Mouse (Mus musculus) liver, embryonic 14.5 days (tissue): ENCODE results near the gene Nipa2. TPM values are rescaled to one million over a fixed set of nuclear protein-coding genes. Genes with fewer than 3 reads are reported as not detected.

Experiments used
- ATAC-seq: fragments of 200-750 bp; cut with Nextera tagmentation; 2 replicates; pipeline ENCODE4 v1.8.0; 2017; ENCODE audit warnings: moderate number of reproducible peaks, mild to moderate bottlenecking, moderate library complexity; ENCODE audit not compliant: insufficient read depth
- DNase-seq, 3 experiments: peaks; one replicate each; pipeline ENCODE4 v3.0.0-alpha.2; 2012 to 2013; ENCODE audit warnings: low read depth in 3 of 3, low spot score in 3 of 3
- H3K27ac ChIP-seq: fragments of 300-500 bp; sonication (generic); 2 replicates; pipeline ENCODE4 v1.5.1; 2014; ENCODE audit warnings: moderate library complexity, mild to moderate bottlenecking, control low read depth, inconsistent platforms
- H3K27me3 ChIP-seq: fragments of 300-500 bp; sonication (generic); 2 replicates; pipeline ENCODE4 v1.6.1; 2014; ENCODE audit warnings: mild to moderate bottlenecking, low read length, moderate library complexity; ENCODE audit not compliant: control insufficient read depth, insufficient read depth
- H3K36me3 ChIP-seq: fragments of 300-500 bp; sonication (generic); replicated peaks from 2 replicates; pipeline ENCODE4 v1.6.1; 2014; ENCODE audit warnings: low read depth; ENCODE audit not compliant: control insufficient read depth, insufficient read depth
- H3K4me1 ChIP-seq, 2 experiments: fragments of 200-500 bp in 1 of 2; fragments of 300-500 bp in 1 of 2; sonication (generic) in 1 of 2; replicated peaks; 2 replicates each; pipeline ENCODE4 v1.6.1; 2012 to 2014; ENCODE audit warnings: antibody characterized with exemption in 1 of 2, inconsistent platforms in 1 of 2, low read length in 1 of 2; ENCODE audit not compliant: control insufficient read depth in 2 of 2, insufficient read depth in 2 of 2
- H3K4me2 ChIP-seq: fragments of 300-500 bp; sonication (generic); 2 replicates; pipeline ENCODE4 v1.6.1; 2014; ENCODE audit warnings: low read depth, mild to moderate bottlenecking, control low read depth, moderate library complexity
- H3K4me3 ChIP-seq, 2 experiments: fragments of 200-500 bp in 1 of 2; fragments of 300-500 bp in 1 of 2; sonication (generic) in 1 of 2; 2 replicates each; pipeline ENCODE4 v1.5.1; 2012 to 2014; ENCODE audit warnings: low read depth in 2 of 2, low read length in 2 of 2, mild to moderate bottlenecking in 2 of 2, control low read depth in 1 of 2, inconsistent platforms in 1 of 2, moderate library complexity in 1 of 2; ENCODE audit not compliant: insufficient read depth in 1 of 2
- H3K9ac ChIP-seq: fragments of 300-500 bp; sonication (generic); replicated peaks from 2 replicates; pipeline ENCODE4 v1.6.1; 2014; ENCODE audit warnings: mild to moderate bottlenecking, control low read depth, moderate library complexity
- H3K9me3 ChIP-seq: fragments of 300-500 bp; sonication (generic); 2 replicates; pipeline ENCODE4 v1.6.1; 2016; ENCODE audit warnings: low read length, mixed read lengths; ENCODE audit not compliant: control insufficient read depth
- CTCF ChIP-seq: IDR thresholded peaks from 2 replicates; pipeline ENCODE4 v1.5.1; 2016; ENCODE audit warnings: antibody characterized with exemption, low read depth, control low read depth
- EP300 ChIP-seq: IDR thresholded peaks from 2 replicates; pipeline ENCODE4 v1.6.1; 2016; ENCODE audit warnings: antibody characterized with exemption, low read depth
- WGBS: fragments of 180-500 bp; shearing (Covaris S2); extraction: QIAGEN DNeasy Blood & Tissue Kit; methylation state at CpG from one replicate; pipeline ENCODE4 v1.1.7; 2014; ENCODE audit not compliant: insufficient replicate concordance; 5-methylcytosine and 5-hydroxymethylcytosine counted together
- polyA plus RNA-seq, 2 experiments: library from polyadenylated mRNA; depleted of rRNA in 1 of 2; stranded (reverse) in 1 of 2; unstranded in 1 of 2; fragments of >200 nt; fragmentation: Nextera tagmentation in 1 of 2; extraction: Ambion mirVana in 1 of 2; gene quantifications; 2 replicates each; pipeline versions ENCODE4 v1.2.1 to v1.2.3; 2012 to 2014

The Nipa2 gene
- polyA plus RNA-seq, 2 experiments: 9.8 to 27.5 TPM

GRCm38 (mm10) chr7:55966866-55967460 is 4.7 kb upstream of the Nipa2 start:
- Histone ChIP-seq H3K9ac (no peak overlapping the region), H3K4me3 (no peak overlapping the region), H3K4me1 (peaks cover 20 to 24% of the 10 kb centered on the region in 2 experiments), H3K9me3 (no peaks in the 10 kb centered on the region), H3K27me3 (no peaks in the 10 kb centered on the region), H3K4me2 (no peak overlapping the region), H3K27ac (no peak overlapping the region), H3K36me3 (no peaks in the 10 kb centered on the region)
- DNase-seq: no peak
- TF ChIP-seq EP300 (no peak), CTCF (no peak)
- ATAC-seq: no peak
- WGBS: 38% methylated on average over 3 of the region's 3 CpGs

GRCm38 (mm10) chr7:55960506-55960905 is 1.8 kb downstream of the Nipa2 start:
- Histone ChIP-seq H3K36me3 (no peaks in the 10 kb centered on the region), H3K9me3 (no peaks in the 10 kb centered on the region), H3K4me2 (peak overlapping the region; percentile 85), H3K4me1 (peaks cover 12 to 15% of the 10 kb centered on the region in 2 experiments), H3K9ac (no peak overlapping the region), H3K4me3 (no peak overlapping the region; a peak in 1 of 4 replicates), H3K27me3 (no peaks in the 10 kb centered on the region), H3K27ac (no peak overlapping the region)
- no peak for TF ChIP-seq EP300
- no peak for TF ChIP-seq CTCF
- no peak for ATAC-seq
- WGBS: 79% methylated on average over 1 of the region's 1 CpGs
- DNase-seq: no peak

DNA sequence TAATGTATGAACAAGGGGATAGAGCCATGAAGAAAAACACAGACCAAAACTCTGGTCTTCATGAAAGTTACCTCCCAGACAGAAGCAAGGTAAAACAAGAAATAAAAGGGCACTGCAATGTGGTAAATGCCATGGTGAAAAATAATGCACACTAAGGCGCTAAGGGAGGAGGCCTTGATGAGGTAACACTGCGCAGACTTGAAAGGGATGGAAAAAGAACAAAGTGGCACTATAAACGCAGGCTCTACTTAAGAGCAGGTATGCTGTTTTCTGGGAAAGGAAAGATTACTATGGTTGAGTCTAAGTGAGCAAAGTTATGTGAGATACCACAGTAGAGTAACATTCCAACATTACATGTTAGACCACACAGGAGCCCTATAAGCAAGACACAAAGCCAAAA is 2.5 kb downstream of the Nipa2 start:
- H3K36me3 ChIP-seq: no peaks in the 10 kb centered on the region
- WGBS: 88% methylated on average over 3 of the region's 3 CpGs
- no peaks in the 10 kb centered on the region for H3K27me3 ChIP-seq
- H3K27ac ChIP-seq: no peak overlapping the region
- no peak overlapping the region for H3K4me3 ChIP-seq
- H3K4me1 ChIP-seq: peaks cover 12 to 15% of the 10 kb centered on the region in 2 experiments
- H3K9ac ChIP-seq: no peak overlapping the region
- TF ChIP-seq EP300: no peak
- TF ChIP-seq CTCF: no peak
- no peak overlapping the region for H3K4me2 ChIP-seq
- DNase-seq (no peak), ATAC-seq (no peak)
- no peaks in the 10 kb centered on the region for H3K9me3 ChIP-seq

DNA sequence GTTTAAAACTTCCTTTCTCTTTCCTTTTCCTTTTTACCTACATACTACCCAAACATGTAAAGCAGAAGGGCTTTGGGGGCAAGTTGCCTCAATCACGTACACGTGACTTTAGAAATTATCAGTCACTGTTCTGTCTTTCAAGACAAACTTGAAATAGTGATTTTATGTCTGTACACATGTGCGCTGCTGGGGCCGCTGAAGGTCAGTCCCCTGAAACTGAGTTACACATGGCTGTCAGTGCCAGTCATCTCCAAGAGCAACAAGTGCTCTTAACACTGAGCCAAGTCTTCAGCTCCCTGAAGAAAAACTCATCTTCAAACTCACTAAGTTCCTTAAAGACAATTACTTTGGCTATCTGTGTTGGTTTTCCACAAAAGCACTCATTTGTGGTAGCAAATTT is 4.4 kb downstream of the Nipa2 start:
- Histone ChIP-seq H3K4me3 (no peak overlapping the region), H3K9me3 (no peaks in the 10 kb centered on the region; the same call in 1 of the 2 replicates), H3K9ac (no peak overlapping the region), H3K27me3 (no peaks in the 10 kb centered on the region), H3K27ac (no peak overlapping the region), H3K36me3 (peaks cover 6% of the 10 kb centered on the region), H3K4me2 (no peak overlapping the region), H3K4me1 (peaks cover 4 to 9% of the 10 kb centered on the region in 2 experiments)
- ATAC-seq: no peak
- no peak for DNase-seq
- TF ChIP-seq CTCF (no peak), EP300 (no peak)
- 83% methylated on average over 4 of the region's 4 CpGs for WGBS

- Histone ChIP-seq H3K27ac (no peak overlapping the region), H3K9me3 (no peaks in the 10 kb centered on the region; the same call in 1 of the 2 replicates), H3K9ac (no peak overlapping the region), H3K4me2 (no peak overlapping the region), H3K36me3 (peaks cover 6% of the 10 kb centered on the region), H3K4me3 (no peak overlapping the region), H3K4me1 (peaks cover 2 to 6% of the 10 kb centered on the region in 2 experiments; a peak in 2 of 4 replicates), H3K27me3 (no peaks in the 10 kb centered on the region)
- ATAC-seq: no peak
- TF ChIP-seq CTCF: no peak
- no peak for TF ChIP-seq EP300
- WGBS: 75% methylated on average over 3 of the region's 3 CpGs
- no peak for DNase-seq
These were observed 5.1 kb downstream of the Nipa2 start for GRCm38 (mm10) chr7:55957178-55957577.
